Mouse (Mus musculus) CH12.LX (cell line): ENCODE results near the gene Tssk4. TPM values are rescaled to one million over a fixed set of nuclear protein-coding genes. Genes with fewer than 3 reads are reported as not detected.

Source experiments
- DNase-seq: peaks from one replicate; pipeline ENCODE4 v3.0.0-alpha.2; 2013; ENCODE audit errors: extremely low read depth
- H3K27ac ChIP-seq: 2 replicates; pipeline ENCODE4 v1.5.1; 2012; ENCODE audit warnings: low read depth, mild to moderate bottlenecking, control low read depth, moderate library complexity; ENCODE audit not compliant: insufficient read depth
- H3K27me3 ChIP-seq: replicated peaks from 2 replicates; pipeline ENCODE3; 2012; ENCODE audit warnings: inconsistent platforms
- H3K36me3 ChIP-seq, 2 experiments: replicated peaks in 1 of 2; 2 replicates each; pipeline versions ENCODE3 to v1.6.1; 2012; ENCODE audit warnings: inconsistent platforms in 1 of 2, low read length in 1 of 2, mild to moderate bottlenecking in 1 of 2, mixed read lengths in 1 of 2, moderate library complexity in 1 of 2; ENCODE audit not compliant: control insufficient read depth in 1 of 2, insufficient read depth in 1 of 2
- H3K4me1 ChIP-seq, 2 experiments: 2 replicates each; pipeline ENCODE4 v1.6.1; 2012; ENCODE audit warnings: inconsistent platforms in 1 of 2, moderate library complexity in 1 of 2; ENCODE audit not compliant: insufficient read depth in 2 of 2, control insufficient read depth in 1 of 2
- H3K4me2 ChIP-seq: 2 replicates; pipeline ENCODE4 v1.6.1; 2012; ENCODE audit warnings: low read depth, mild to moderate bottlenecking, control low read depth; ENCODE audit not compliant: poor library complexity, insufficient read depth, severe bottlenecking
- H3K4me3 ChIP-seq, 3 experiments: fragments of 150-350 bp in 1 of 3; sonication (generic) in 1 of 3; replicated peaks in 1 of 3; 2 replicates each; pipeline versions ENCODE3 to v1.5.1; 2011 to 2012; ENCODE audit warnings: low read depth in 2 of 3, low read length in 2 of 3, mild to moderate bottlenecking in 2 of 3, moderate library complexity in 2 of 3, control low read depth in 1 of 3, improper control_type of control experiment in 1 of 3, inconsistent platforms in 1 of 3, mixed read lengths in 1 of 3; ENCODE audit not compliant: poor library complexity in 1 of 3
- H3K79me2 ChIP-seq: replicated peaks from 2 replicates; pipeline ENCODE4 v1.6.1; 2012; ENCODE audit warnings: mild to moderate bottlenecking, moderate library complexity; ENCODE audit not compliant: control insufficient read depth, poor library complexity, insufficient read depth, severe bottlenecking; ENCODE audit errors: extremely low read depth
- H3K9ac ChIP-seq: 2 replicates; pipeline ENCODE4 v1.6.1; 2012; ENCODE audit warnings: low read depth, mild to moderate bottlenecking, control low read depth, moderate library complexity; ENCODE audit not compliant: insufficient read depth
- H3K9me3 ChIP-seq: replicated peaks from 2 replicates; pipeline ENCODE3; 2012; ENCODE audit warnings: low read length, inconsistent platforms, mixed read lengths
- BHLHE40 ChIP-seq: IDR thresholded peaks from 2 replicates; pipeline ENCODE4 v1.6.1; 2011; ENCODE audit warnings: mild to moderate bottlenecking, low read depth, low read length, improper control_type of control experiment
- CHD1 ChIP-seq: IDR thresholded peaks from 2 replicates; pipeline ENCODE4 v1.6.1; 2012; ENCODE audit warnings: low read depth, low read length, improper control_type of control experiment, inconsistent platforms
- CHD2 ChIP-seq: IDR thresholded peaks from 2 replicates; pipeline ENCODE4 v1.6.1; 2011; ENCODE audit warnings: low read length, improper control_type of control experiment
- CTCF ChIP-seq, 2 experiments: IDR thresholded peaks in 1 of 2; conservative IDR thresholded peaks in 1 of 2; 2 replicates each; pipeline ENCODE4 v1.5.1; 2011 to 2012; ENCODE audit warnings: low read depth in 2 of 2, low read length in 2 of 2, improper control_type of control experiment in 1 of 2, inconsistent platforms in 1 of 2, mild to moderate bottlenecking in 1 of 2, moderate library complexity in 1 of 2
- E2F4 ChIP-seq: IDR thresholded peaks from 2 replicates; pipeline ENCODE4 v1.6.1; 2011; ENCODE audit warnings: low read depth, low read length, improper control_type of control experiment; ENCODE audit not compliant: insufficient replicate concordance
- ELF1 ChIP-seq: IDR thresholded peaks from 2 replicates; pipeline ENCODE4 v1.6.1; 2014; ENCODE audit warnings: low read depth, mild to moderate bottlenecking, inconsistent platforms, low read length, improper control_type of control experiment
- EP300 ChIP-seq: IDR thresholded peaks from 2 replicates; pipeline ENCODE4 v1.6.1; 2011; ENCODE audit warnings: low read length, improper control_type of control experiment
- ETS1 ChIP-seq: conservative IDR thresholded peaks from 2 replicates; pipeline ENCODE4 v1.6.1; 2012; ENCODE audit warnings: low read depth, mild to moderate bottlenecking, inconsistent platforms, low read length, improper control_type of control experiment, moderate library complexity
- GABPA ChIP-seq: IDR thresholded peaks from 2 replicates; pipeline ENCODE4 v1.6.1; 2012; ENCODE audit warnings: low read depth, low read length, improper control_type of control experiment, inconsistent platforms; ENCODE audit not compliant: insufficient replicate concordance
- HCFC1 ChIP-seq: IDR thresholded peaks from 2 replicates; pipeline ENCODE4 v1.6.1; 2012; ENCODE audit warnings: low read depth, mild to moderate bottlenecking, inconsistent platforms, low read length, improper control_type of control experiment
- IRF4 ChIP-seq: IDR thresholded peaks from 2 replicates; pipeline ENCODE4 v1.6.1; 2014; ENCODE audit warnings: low read depth, mild to moderate bottlenecking, inconsistent platforms, low read length, improper control_type of control experiment
- JUN ChIP-seq: IDR thresholded peaks from 2 replicates; pipeline ENCODE4 v1.6.1; 2011; ENCODE audit warnings: low read depth, mild to moderate bottlenecking, low read length, improper control_type of control experiment, moderate library complexity; ENCODE audit not compliant: insufficient read depth
- JUND ChIP-seq: conservative IDR thresholded peaks from 2 replicates; pipeline ENCODE4 v1.6.1; 2011; ENCODE audit warnings: low read depth, low read length, improper control_type of control experiment
- KAT2A ChIP-seq: IDR thresholded peaks from 2 replicates; pipeline ENCODE4 v1.6.1; 2012; ENCODE audit warnings: low read length, improper control_type of control experiment, inconsistent platforms; ENCODE audit not compliant: insufficient replicate concordance
- MAX ChIP-seq: IDR thresholded peaks from 2 replicates; pipeline ENCODE4 v1.6.1; 2011; ENCODE audit warnings: low read length, improper control_type of control experiment
- MAZ ChIP-seq: IDR thresholded peaks from 2 replicates; pipeline ENCODE4 v1.6.1; 2012; ENCODE audit warnings: low read depth, mild to moderate bottlenecking, inconsistent platforms, low read length, improper control_type of control experiment, moderate library complexity
- MEF2A ChIP-seq: IDR thresholded peaks from 2 replicates; pipeline ENCODE4 v1.6.1; 2014; ENCODE audit warnings: low read depth, mild to moderate bottlenecking, inconsistent platforms, low read length, improper control_type of control experiment, borderline replicate concordance
- NRF1 ChIP-seq: IDR thresholded peaks from 2 replicates; pipeline ENCODE4 v1.6.1; 2014; ENCODE audit warnings: low read depth, mild to moderate bottlenecking, inconsistent platforms, low read length, improper control_type of control experiment, moderate library complexity
- PAX5 ChIP-seq: IDR thresholded peaks from 2 replicates; pipeline ENCODE4 v1.6.1; 2012; ENCODE audit warnings: low read length, inconsistent platforms, mixed read lengths
- RAD21 ChIP-seq: IDR thresholded peaks from 2 replicates; pipeline ENCODE4 v1.6.1; 2011; ENCODE audit warnings: low read depth, mild to moderate bottlenecking, low read length, improper control_type of control experiment, moderate library complexity
- SIN3A ChIP-seq: IDR thresholded peaks from 2 replicates; pipeline ENCODE4 v1.6.1; 2012; ENCODE audit warnings: low read length, improper control_type of control experiment, inconsistent platforms
- SMC3 ChIP-seq: IDR thresholded peaks from 2 replicates; pipeline ENCODE4 v1.6.1; 2011; ENCODE audit warnings: low read depth, low read length, improper control_type of control experiment
- TBP ChIP-seq: conservative IDR thresholded peaks from 2 replicates; pipeline ENCODE4 v1.6.1; 2011; ENCODE audit warnings: low read depth, low read length, improper control_type of control experiment
- ZC3H11A ChIP-seq: IDR thresholded peaks from 2 replicates; pipeline ENCODE4 v1.6.1; 2012; ENCODE audit warnings: low read depth, mild to moderate bottlenecking, inconsistent platforms, low read length, improper control_type of control experiment
- ZKSCAN1 ChIP-seq: IDR thresholded peaks from 2 replicates; pipeline ENCODE4 v1.6.1; 2012; ENCODE audit warnings: low read depth, inconsistent platforms, low read length, improper control_type of control experiment, borderline replicate concordance
- ZNF384 ChIP-seq: IDR thresholded peaks from 2 replicates; pipeline ENCODE4 v1.6.1; 2012; ENCODE audit warnings: low read depth, low read length, improper control_type of control experiment, inconsistent platforms
- dilution Hi-C: fragments of 300-500 bp; cut with MboI; formaldehyde crosslinking; loops from 2 replicates; pipeline ENCODE4 v1.14.3; 2020; ENCODE audit warnings: low sequenced_read_pairs; ENCODE audit not compliant: extremely low pct_unique_long_range_greater_than_20kb, extremely low pct_ligation_motif_present
- in situ Hi-C: fragments of 300-500 bp; cut with MboI; formaldehyde crosslinking; loops from 3 replicates; pipeline ENCODE4 v1.14.3; 2019; ENCODE audit warnings: low sequenced_read_pairs, low pct_ligation_motif_present, low pct_unique_long_range_greater_than_20kb, mixed read lengths
- polyA plus RNA-seq: library from polyadenylated mRNA; unstranded; fragments of >175 nt; gene quantifications from 2 replicates; pipeline ENCODE4 v1.2.1, GENCODE M21; 2012; ENCODE audit warnings: low read depth; ENCODE audit not compliant: insufficient read length
- total RNA-seq, 2 experiments: library from RNA; depleted of rRNA; stranded (reverse); fragments of 300-350 nt in 1 of 2; fragments of >200 nt in 1 of 2; gene quantifications; 2 replicates each; pipeline ENCODE4 v1.2.3; 2012 to 2014

The Tssk4 gene
- total and polyA plus RNA-seq, 3 experiments = 0.30 to 0.31 TPM; not detected in 1

- dilution Hi-C loops = no loop called here
- no peak for DNase-seq
- no peak overlapping the region for H3K4me3 ChIP-seq
- no peak for TF ChIP-seq NRF1
- no peak for TF ChIP-seq HCFC1
- no peak for TF ChIP-seq ZNF384
- TF ChIP-seq CHD1 = no peak
- TF ChIP-seq GABPA = no peak
- no peak for TF ChIP-seq PAX5
- TF ChIP-seq TBP = no peak
- no peak for TF ChIP-seq BHLHE40
- no peak for TF ChIP-seq MAX
- TF ChIP-seq JUN = no peak
- no peak for TF ChIP-seq E2F4
- TF ChIP-seq SIN3A = no peak
- no peak for TF ChIP-seq KAT2A
- no peak for TF ChIP-seq MEF2A
- no peak for TF ChIP-seq MAZ
- TF ChIP-seq ELF1 = no peak
- TF ChIP-seq CTCF (conservative IDR thresholded peaks at IDR 0.05 in 1 of 2, IDR thresholded peaks at IDR 0.05 in 1 of 2; ENCODE audit: low read depth in 2 of 2, low read length in 2 of 2) = no peak
- no peak for TF ChIP-seq EP300
- TF ChIP-seq, all 38 proteins: peak for 0
- no peak overlapping the region for H3K27ac ChIP-seq
- H3K4me1 ChIP-seq = peaks cover 4 to 45% of the 10 kb centered on the region in 2 experiments; a peak in 2 of 4 replicates
- no peak overlapping the region for H3K9ac ChIP-seq
- no peaks in the 10 kb centered on the region for H3K9me3 ChIP-seq
- in situ Hi-C loops = no loop called here
- H3K36me3 ChIP-seq = peaks cover 36 to 58% of the 10 kb centered on the region in 2 experiments
- no peak overlapping the region for H3K4me2 ChIP-seq
- H3K79me2 ChIP-seq = peaks cover 38% of the 10 kb centered on the region
- H3K27me3 ChIP-seq = no peaks in the 10 kb centered on the region
These were observed 8.7 kb upstream of the Tssk4 start for GRCm38 (mm10) chr14:55641291-55641690.

- H3K36me3 ChIP-seq = peaks cover 35 to 59% of the 10 kb centered on the region in 2 experiments
- in situ Hi-C loops = no loop called here
These were observed 7.3 kb upstream of the Tssk4 start for GRCm38 (mm10) chr14:55642679-55643059.

More at GRCm38 (mm10) chr14:55642679-55643059, 7.3 kb upstream of the Tssk4 start:
- no peak for DNase-seq
- H3K4me1 ChIP-seq = peaks cover 4 to 45% of the 10 kb centered on the region in 2 experiments; a peak in 2 of 4 replicates
- H3K9ac ChIP-seq = peak overlapping the region; percentile 74
- H3K4me2 ChIP-seq = peak overlapping the region; percentile 93
- H3K27me3 ChIP-seq = no peaks in the 10 kb centered on the region
- dilution Hi-C loops = no loop called here
- peaks cover 38% of the 10 kb centered on the region for H3K79me2 ChIP-seq
- peak overlapping the region; percentile 52; the same call in 1 of the 2 replicates for H3K27ac ChIP-seq
- no peaks in the 10 kb centered on the region for H3K9me3 ChIP-seq
- TF ChIP-seq GABPA (no peak), ZKSCAN1 (no peak), MAZ (no peak), NRF1 (no peak), CTCF (conservative IDR thresholded peaks at IDR 0.05 in 1 of 2, IDR thresholded peaks at IDR 0.05 in 1 of 2; ENCODE audit: low read depth in 2 of 2, low read length in 2 of 2) (no peak), HCFC1 (no peak), ETS1 (no peak), MAX (no peak), JUND (no peak), TBP (no peak), ZC3H11A (no peak), ZNF384 (no peak), SMC3 (no peak), CHD2 (no peak), KAT2A (no peak), MEF2A (no peak), RAD21 (no peak), IRF4 (no peak), ELF1 (no peak)
- TF ChIP-seq, all 38 proteins: peak for 0
- H3K4me3 ChIP-seq = peak overlapping the region; percentile 77 to 96 (median 93)
